Mouse (Mus musculus) embryonic facial prominence, embryonic 13.5 days (tissue): Measurements from ENCODE around the gene Zfand2b. TPM values are rescaled to one million over a fixed set of nuclear protein-coding genes. Genes with fewer than 3 reads are reported as not detected.

ENCODE experiments used
- ATAC-seq: fragments of 200-750 bp; cut with Nextera tagmentation; 2 replicates; pipeline ENCODE4 v1.8.0; 2017; ENCODE audit warnings: low read depth; ENCODE audit not compliant: insufficient number of reproducible peaks, insufficient read depth, low FRiP score, low TSS enrichment
- H3K27ac ChIP-seq: fragments of 300-500 bp; sonication (generic); 2 replicates; pipeline ENCODE4 v1.5.1; 2015; ENCODE audit warnings: moderate library complexity, mild to moderate bottlenecking, inconsistent platforms
- H3K27me3 ChIP-seq: fragments of 300-500 bp; sonication (generic); 2 replicates; pipeline ENCODE4 v1.6.1; 2015; ENCODE audit warnings: mild to moderate bottlenecking, inconsistent platforms
- H3K36me3 ChIP-seq: fragments of 300-500 bp; sonication (generic); 2 replicates; pipeline ENCODE4 v1.6.1; 2015; ENCODE audit warnings: mild to moderate bottlenecking, inconsistent platforms
- H3K4me1 ChIP-seq: fragments of 300-500 bp; sonication (generic); 2 replicates; pipeline ENCODE4 v1.6.1; 2015; ENCODE audit warnings: inconsistent platforms
- H3K4me2 ChIP-seq: fragments of 300-500 bp; sonication (generic); 2 replicates; pipeline ENCODE4 v1.6.1; 2015; ENCODE audit warnings: moderate library complexity, mild to moderate bottlenecking, inconsistent platforms
- H3K4me3 ChIP-seq: fragments of 300-500 bp; sonication (generic); 2 replicates; pipeline ENCODE4 v1.5.1; 2015; ENCODE audit warnings: mild to moderate bottlenecking, inconsistent platforms
- H3K9ac ChIP-seq: fragments of 300-500 bp; sonication (generic); 2 replicates; pipeline ENCODE4 v1.6.1; 2015; ENCODE audit warnings: mild to moderate bottlenecking, inconsistent platforms
- H3K9me3 ChIP-seq: fragments of 300-500 bp; sonication (generic); 2 replicates; pipeline ENCODE4 v1.6.1; 2016; ENCODE audit warnings: inconsistent platforms
- WGBS: fragments of 180-500 bp; shearing (Covaris S2); methylation state at CpG from one replicate; pipeline ENCODE4 v1.1.7; 2015; ENCODE audit warnings: mixed read lengths; 5-methylcytosine and 5-hydroxymethylcytosine counted together
- polyA plus RNA-seq: library from polyadenylated mRNA; unstranded; fragments of >200 nt; fragmentation: Nextera tagmentation; extraction: Ambion mirVana; gene quantifications from 2 replicates; pipeline ENCODE4 v1.2.1, GENCODE M21; 2015

Gene Zfand2b
- polyA plus RNA-seq, 1 experiment from 2014 or later = 48.2 TPM

DNA sequence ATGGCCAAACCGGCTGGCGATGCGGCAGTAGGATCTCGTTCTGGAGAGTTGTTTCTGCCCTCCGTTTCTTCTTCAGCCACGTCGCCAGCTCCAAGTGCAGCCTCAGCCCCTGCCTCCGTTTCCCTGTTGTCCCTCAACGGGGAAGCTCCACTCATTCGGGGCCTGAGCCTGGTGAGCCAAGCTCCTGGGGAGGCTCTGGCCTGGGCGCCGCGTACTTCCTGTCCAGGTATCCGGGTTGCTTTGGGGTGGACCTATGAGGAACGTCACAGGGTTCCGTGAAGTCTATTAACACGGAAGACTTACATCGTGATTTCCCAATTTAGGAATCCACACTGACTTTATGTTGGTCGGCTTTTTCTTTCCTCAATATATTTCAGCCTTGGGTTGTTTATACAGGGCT is 24.0 kb downstream of the Zfand2b start:
- H3K4me2 ChIP-seq = peak overlapping the region; percentile 90
- peak overlapping the region; percentile 95 for H3K27ac ChIP-seq
- no peak for ATAC-seq
- H3K27me3 ChIP-seq = no peaks in the 10 kb centered on the region
- peaks cover 21% of the 10 kb centered on the region for H3K4me1 ChIP-seq
- H3K36me3 ChIP-seq = peaks cover 42% of the 10 kb centered on the region
- H3K9me3 ChIP-seq = no peaks in the 10 kb centered on the region
- H3K4me3 ChIP-seq = peak overlapping the region; percentile 80
- peak overlapping the region; percentile 91 for H3K9ac ChIP-seq
- under 1% methylated on average over 19 of the region's 19 CpGs for WGBS

DNA sequence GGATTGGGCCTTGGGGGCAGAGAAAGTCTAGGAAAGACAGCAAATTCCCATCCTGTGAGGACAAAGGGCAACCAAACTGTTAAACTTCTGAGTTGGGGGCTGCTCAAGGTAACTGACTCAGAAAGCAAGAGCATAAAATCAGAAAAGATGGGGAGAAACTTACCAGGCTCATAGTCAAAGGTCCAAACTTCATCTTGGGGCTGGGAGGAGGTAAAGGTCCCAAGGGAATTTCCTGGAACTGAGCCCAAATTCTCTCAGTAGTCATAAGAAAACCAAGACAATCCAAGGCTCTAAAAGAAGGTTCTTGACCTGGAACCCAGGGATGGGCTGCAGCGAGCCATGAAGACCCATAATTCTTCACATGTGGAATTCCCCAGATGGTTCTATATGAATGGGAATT is 32.8 kb downstream of the Zfand2b start:
- WGBS = 87% methylated on average over 1 of the region's 1 CpGs
- ATAC-seq = no peak
- no peak overlapping the region for H3K4me2 ChIP-seq
- H3K27ac ChIP-seq = no peak overlapping the region
- H3K4me1 ChIP-seq = no peaks in the 10 kb centered on the region
- no peak overlapping the region for H3K4me3 ChIP-seq
- no peak overlapping the region for H3K9ac ChIP-seq
- H3K27me3 ChIP-seq = no peaks in the 10 kb centered on the region
- peaks cover 45% of the 10 kb centered on the region for H3K36me3 ChIP-seq
- H3K9me3 ChIP-seq = no peaks in the 10 kb centered on the region

DNA sequence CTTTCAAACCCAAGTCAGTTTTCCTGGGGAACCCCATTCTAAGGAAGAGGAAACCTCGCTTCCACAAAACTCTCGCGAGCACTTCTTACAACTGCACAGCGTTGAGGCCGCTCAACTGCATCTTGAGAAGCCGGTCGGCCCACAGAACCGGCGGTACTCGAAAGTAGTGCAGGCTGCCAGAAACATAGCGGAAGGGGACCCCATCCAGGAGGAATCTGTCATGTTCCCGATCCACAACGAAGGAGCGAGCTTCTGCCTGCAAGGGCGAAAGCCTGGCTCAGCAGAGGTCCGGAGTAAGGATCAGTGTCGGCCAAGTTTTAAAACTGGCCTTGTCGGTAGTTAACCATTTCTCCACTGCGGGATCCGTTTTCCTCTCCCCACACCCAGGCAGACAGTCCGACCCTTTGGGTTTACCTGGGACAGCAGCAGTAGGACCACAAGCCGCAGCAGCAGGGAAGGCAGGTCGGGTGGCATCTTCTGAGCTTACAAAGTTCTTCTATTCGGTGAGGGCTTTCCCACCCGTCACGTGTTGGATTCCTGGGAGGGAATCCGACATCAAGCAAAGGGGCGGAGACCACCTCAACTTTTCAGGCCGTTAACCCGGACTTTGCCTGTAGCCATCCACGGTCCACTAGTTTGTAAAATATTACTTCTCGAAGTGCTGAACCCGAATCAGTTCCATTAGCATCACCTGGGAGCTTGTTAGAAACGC is 40.7 kb downstream of the Zfand2b start:
- H3K9me3 ChIP-seq = no peaks in the 10 kb centered on the region
- 0 out of 2 replicates have a peak overlapping the region, but pooled peaks have one; percentile 29 for H3K27ac ChIP-seq
- peaks cover 36% of the 10 kb centered on the region for H3K4me1 ChIP-seq
- peak overlapping the region; percentile 95 for H3K4me2 ChIP-seq
- peaks cover 23% of the 10 kb centered on the region for H3K36me3 ChIP-seq
- peak overlapping the region; percentile 49 for H3K4me3 ChIP-seq
- ATAC-seq = no peak
- WGBS = 11% methylated on average over 34 of the region's 34 CpGs
- H3K9ac ChIP-seq = peak overlapping the region; percentile 77
- H3K27me3 ChIP-seq = no peaks in the 10 kb centered on the region

DNA sequence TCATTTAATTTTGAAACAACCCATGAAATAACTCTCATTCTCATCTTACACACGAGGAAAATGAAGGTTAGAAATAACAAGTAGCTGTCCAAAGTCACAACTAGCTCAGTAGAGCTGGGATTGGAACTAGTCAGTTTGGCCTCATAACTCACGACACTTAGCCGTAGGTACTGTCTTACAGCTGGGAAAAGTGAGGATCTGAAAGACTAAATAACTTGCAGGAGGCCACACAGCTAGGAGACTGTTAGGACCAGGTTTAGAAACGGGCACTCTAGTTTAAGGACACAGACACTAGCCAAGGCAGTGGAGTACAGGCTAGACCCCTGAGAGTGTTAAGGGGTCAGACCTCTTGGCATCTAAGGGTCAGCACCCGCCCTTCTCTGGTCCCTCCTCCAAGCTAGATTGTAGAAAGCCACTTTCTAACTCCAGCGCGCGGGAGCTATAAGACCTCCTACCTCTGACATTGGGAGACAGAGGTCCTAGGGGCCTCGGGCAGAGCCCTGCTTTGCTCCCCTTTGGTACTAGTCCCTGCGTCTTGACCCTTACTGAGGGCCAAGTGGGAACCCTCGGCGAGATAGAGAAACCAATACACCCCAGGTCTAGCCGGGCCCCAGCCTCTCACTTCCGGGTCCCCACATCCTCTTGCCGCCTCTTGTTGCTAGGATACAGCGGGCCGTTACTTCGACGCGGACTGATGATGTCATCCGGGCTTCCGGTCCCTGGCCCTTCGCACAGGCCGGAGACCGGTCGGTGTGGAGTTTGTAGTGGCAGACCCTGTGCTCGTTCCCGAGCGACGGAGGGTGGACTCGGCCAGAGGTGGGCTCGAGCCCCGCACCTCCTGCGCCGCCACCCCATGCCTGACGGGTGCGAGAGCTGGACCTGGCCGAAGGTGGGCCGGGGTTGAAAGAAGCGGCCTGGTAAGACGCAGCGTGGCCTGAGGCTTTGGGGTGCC is 42.0 kb downstream of the Zfand2b start, which contains the start of the genes Glb1l and Stk16:
Gene Glb1l (minus strand): TSS at position 678 of the 952 bp plus-strand sequence.
Gene Stk16 (plus strand): TSS at position 703 of the 952 bp plus-strand sequence.
- Histone ChIP-seq H3K4me2 (peak within 1 kb of the TSS; percentile 95), H3K4me3 (peak within 1 kb of the TSS; percentile 97), H3K27ac (peak within 1 kb of the TSS; percentile 39; the same call in 1 of the 2 replicates), H3K4me1 (peaks cover 36% of the 10 kb centered on the region), H3K36me3 (peaks cover 35% of the 10 kb centered on the region), H3K9me3 (no peaks in the 10 kb centered on the region), H3K27me3 (no peaks in the 10 kb centered on the region), H3K9ac (peak within 1 kb of the TSS; percentile 96)
- 5% methylated on average over 42 of the region's 42 CpGs for WGBS
- peak; percentile 82 for ATAC-seq

DNA sequence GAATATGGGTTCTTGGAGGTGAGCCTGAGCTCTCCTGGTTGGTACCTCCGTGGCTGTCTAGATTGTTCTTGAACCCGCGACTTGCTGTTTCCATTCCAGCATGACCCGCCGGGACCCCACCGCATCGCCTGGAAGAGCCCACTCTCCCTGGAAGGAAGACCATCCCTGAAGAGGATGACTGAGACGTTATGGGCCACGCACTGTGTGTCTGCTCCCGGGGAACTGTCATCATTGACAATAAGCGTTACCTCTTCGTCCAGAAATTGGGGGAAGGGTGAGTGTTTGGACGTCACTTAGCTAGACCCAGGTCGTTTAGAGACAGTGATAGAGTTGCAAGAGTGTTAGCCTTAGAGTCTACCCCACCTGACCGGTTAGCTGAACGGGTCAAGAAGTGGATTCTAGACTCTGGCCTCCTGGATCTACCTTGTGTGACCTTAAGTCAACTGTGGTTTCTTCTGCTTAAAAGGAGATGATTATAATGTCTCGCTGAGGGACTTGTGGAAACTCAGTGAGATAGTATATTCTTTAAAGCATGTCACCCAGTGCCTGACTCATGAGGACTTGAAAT is 42.8 kb downstream of the Zfand2b start:
- peak overlapping the region; percentile 95 for H3K4me2 ChIP-seq
- H3K4me3 ChIP-seq = peak overlapping the region; percentile 97
- 11% methylated on average over 17 of the region's 17 CpGs for WGBS
- H3K27ac ChIP-seq = no peak overlapping the region
- H3K4me1 ChIP-seq = peaks cover 36% of the 10 kb centered on the region
- H3K36me3 ChIP-seq = peaks cover 41% of the 10 kb centered on the region
- H3K9ac ChIP-seq = peak overlapping the region; percentile 96
- no peak for ATAC-seq
- no peaks in the 10 kb centered on the region for H3K9me3 ChIP-seq
- H3K27me3 ChIP-seq = peaks cover 7% of the 10 kb centered on the region

DNA sequence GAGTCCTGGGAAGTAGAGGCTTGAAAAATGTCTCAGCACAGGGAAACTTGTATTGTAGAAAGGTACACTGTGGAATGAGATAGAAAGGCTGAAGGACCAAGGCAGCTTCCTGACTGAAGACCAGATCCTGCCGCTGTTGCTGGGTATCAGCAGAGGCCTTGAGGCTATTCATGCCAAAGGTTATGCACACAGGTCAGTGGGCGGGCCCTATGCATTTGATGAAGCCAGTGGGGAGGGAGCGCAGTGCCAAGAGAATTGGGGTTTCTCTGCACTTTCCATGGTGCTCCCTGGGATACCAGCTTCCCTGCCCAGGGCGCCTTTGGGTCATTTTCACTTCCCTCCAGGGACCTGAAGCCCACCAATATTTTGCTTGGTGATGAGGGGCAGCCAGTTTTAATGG is 44.1 kb downstream of the Zfand2b start:
- no peak overlapping the region for H3K9ac ChIP-seq
- no peak overlapping the region for H3K27ac ChIP-seq
- no peak overlapping the region for H3K4me3 ChIP-seq
- no peak for ATAC-seq
- peaks cover 36% of the 10 kb centered on the region for H3K4me1 ChIP-seq
- no peaks in the 10 kb centered on the region for H3K9me3 ChIP-seq
- H3K27me3 ChIP-seq = peaks cover 20% of the 10 kb centered on the region
- WGBS = 71% methylated on average over 4 of the region's 4 CpGs
- H3K4me2 ChIP-seq = 0 out of 2 replicates have a peak overlapping the region, but pooled peaks have one; percentile 1
- H3K36me3 ChIP-seq = peaks cover 41% of the 10 kb centered on the region

DNA sequence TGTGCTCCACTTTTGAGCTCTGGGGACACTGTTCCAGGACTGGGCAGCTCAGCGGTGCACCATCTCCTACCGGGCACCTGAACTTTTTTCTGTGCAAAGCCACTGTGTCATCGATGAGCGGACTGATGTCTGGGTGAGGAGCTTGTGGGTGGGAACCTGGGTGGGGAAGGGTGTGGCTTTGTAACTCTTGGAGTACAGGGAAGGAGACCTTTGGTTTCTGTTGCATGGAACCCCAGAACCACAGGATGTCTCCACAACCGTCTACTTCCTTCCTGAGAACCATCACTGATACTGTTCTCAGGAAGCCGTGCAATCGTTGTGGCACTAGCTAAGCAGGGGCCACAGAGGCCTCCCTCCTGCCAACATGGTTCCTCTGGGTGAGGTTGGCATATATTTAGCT is 44.6 kb downstream of the Zfand2b start:
- H3K4me1 ChIP-seq = peaks cover 38% of the 10 kb centered on the region
- H3K4me2 ChIP-seq = no peak overlapping the region
- no peaks in the 10 kb centered on the region for H3K9me3 ChIP-seq
- H3K36me3 ChIP-seq = peaks cover 41% of the 10 kb centered on the region
- 86% methylated on average over 7 of the region's 7 CpGs for WGBS
- peaks cover 26% of the 10 kb centered on the region for H3K27me3 ChIP-seq
- ATAC-seq = no peak
- H3K4me3 ChIP-seq = no peak overlapping the region
- H3K27ac ChIP-seq = no peak overlapping the region
- no peak overlapping the region for H3K9ac ChIP-seq

DNA sequence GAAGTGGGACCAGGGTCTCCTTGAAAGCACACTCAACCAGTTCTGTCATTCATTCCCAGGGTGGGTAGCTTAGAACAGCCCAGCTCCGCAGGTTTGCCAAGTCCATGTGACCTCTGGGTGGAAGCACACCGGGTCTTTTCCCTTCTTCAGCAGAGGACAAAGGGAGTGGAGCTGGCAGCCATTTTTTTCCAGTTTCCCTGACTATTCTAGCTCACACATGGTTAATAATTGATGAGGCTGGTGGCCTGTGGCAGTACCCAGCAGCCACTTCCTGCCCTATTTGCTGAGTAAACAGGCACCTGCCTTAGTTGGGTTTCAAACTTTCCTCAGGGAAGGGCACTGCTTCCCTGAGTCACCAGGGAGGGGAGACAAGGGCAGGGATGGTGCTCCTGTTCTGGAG is 46.0 kb downstream of the Zfand2b start:
- peaks cover 39% of the 10 kb centered on the region for H3K27me3 ChIP-seq
- H3K27ac ChIP-seq = no peak overlapping the region
- no peaks in the 10 kb centered on the region for H3K9me3 ChIP-seq
- H3K4me3 ChIP-seq = no peak overlapping the region
- no peak overlapping the region for H3K4me2 ChIP-seq
- no peak overlapping the region for H3K9ac ChIP-seq
- H3K4me1 ChIP-seq = peaks cover 40% of the 10 kb centered on the region
- ATAC-seq = no peak
- whole genome bisulfite sequencing = 84% methylated on average over 2 of the region's 2 CpGs
- peaks cover 41% of the 10 kb centered on the region for H3K36me3 ChIP-seq

DNA sequence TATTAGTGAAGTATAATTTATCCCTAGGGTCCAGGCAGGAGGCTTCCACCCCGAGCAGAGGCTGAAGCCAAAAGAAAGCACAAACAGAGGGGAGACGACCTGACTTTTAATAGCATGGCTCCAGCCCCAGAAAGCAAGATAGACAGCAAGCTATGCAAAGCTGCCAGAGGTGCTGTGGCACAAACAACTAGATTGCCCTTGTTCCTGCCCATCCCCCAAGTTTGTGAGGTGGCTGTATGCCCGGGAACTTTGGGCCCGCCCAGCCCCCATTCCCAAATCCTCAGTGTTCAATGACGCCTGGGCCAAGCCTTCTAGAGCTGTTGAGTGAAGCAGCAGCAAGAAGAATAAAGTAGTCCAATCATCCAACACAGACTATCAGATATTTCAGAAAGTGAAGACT is 46.4 kb downstream of the Zfand2b start:
- Histone ChIP-seq H3K9ac (no peak overlapping the region), H3K27ac (no peak overlapping the region), H3K4me2 (no peak overlapping the region), H3K9me3 (no peaks in the 10 kb centered on the region), H3K27me3 (peaks cover 44% of the 10 kb centered on the region), H3K4me1 (peaks cover 40% of the 10 kb centered on the region), H3K36me3 (peaks cover 41% of the 10 kb centered on the region), H3K4me3 (no peak overlapping the region)
- no peak for ATAC-seq
- 75% methylated on average over 5 of the region's 5 CpGs for WGBS

DNA sequence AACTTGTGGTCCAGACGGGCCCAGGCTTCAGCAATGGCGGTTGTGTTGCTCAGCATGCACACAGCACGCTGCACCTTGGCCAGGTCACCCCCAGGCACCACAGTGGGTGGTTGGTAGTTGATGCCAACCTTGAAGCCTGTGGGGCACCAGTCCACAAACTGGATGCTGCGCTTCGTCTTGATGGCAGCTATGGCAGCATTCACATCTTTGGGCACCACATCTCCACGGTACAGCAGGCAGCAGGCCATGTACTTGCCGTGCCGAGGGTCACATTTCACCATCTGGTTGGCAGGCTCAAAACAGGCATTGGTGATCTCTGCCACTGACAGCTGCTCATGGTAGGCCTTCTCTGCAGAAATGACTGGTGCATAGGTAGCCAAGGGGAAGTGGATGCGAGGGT is 47.3 kb downstream of the Zfand2b start:
- peaks cover 36% of the 10 kb centered on the region for H3K4me1 ChIP-seq
- no peak overlapping the region for H3K9ac ChIP-seq
- H3K9me3 ChIP-seq = no peaks in the 10 kb centered on the region
- peaks cover 52% of the 10 kb centered on the region for H3K27me3 ChIP-seq
- H3K36me3 ChIP-seq = peaks cover 41% of the 10 kb centered on the region
- ATAC-seq = no peak
- H3K27ac ChIP-seq = no peak overlapping the region
- no peak overlapping the region for H3K4me2 ChIP-seq
- H3K4me3 ChIP-seq = no peak overlapping the region
- 93% methylated on average over 9 of the region's 9 CpGs for WGBS

DNA sequence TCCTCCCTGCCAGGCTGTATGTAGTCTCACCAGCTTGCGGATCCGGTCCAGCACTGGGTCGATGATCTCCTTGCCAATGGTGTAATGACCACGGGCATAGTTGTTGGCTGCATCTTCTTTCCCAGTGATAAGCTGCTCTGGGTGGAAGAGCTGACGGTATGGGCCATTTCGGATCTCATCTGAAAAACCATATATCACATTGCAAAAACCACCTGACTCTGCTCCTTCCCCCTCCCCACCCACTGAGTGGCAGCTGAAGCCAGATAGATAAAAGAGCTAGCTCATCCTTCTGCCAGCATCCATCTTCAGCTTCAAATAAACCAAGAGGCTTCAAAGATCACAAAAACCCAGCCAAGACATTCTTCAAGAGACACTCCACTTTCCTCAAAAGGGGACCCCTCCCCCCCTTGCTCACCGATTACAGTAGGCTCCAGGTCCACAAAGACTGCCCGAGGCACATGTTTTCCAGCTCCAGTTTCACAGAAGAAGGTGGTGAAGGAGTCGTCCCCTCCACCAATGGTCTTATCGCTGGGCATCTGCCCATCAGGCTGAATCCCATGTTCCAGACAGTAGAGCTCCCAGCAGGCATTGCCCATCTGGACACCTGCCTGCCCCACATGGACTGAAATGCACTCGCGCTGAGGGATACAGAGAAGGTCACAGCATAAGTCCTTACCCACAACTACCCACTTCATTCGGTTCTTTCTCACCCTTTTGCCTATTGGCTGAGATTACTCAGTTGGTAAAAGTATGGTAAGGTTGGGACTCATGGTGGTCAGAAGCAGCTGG is 48.5 kb downstream of the Zfand2b start:
- ATAC-seq = no peak
- WGBS = 72% methylated on average over 13 of the region's 13 CpGs
- Histone ChIP-seq H3K27ac (no peak overlapping the region), H3K36me3 (peaks cover 39% of the 10 kb centered on the region), H3K4me2 (0 out of 2 replicates have a peak overlapping the region, but pooled peaks have one; percentile 97), H3K27me3 (peaks cover 64% of the 10 kb centered on the region), H3K9ac (no peak overlapping the region), H3K4me1 (peaks cover 27% of the 10 kb centered on the region), H3K9me3 (no peaks in the 10 kb centered on the region), H3K4me3 (no peak overlapping the region)
